Mouse (Mus musculus): Measurements from ENCODE around the gene Tspan8. TPM values are rescaled to one million over a fixed set of nuclear protein-coding genes. Genes with fewer than 3 reads are reported as not detected.
"Not testable (repeated sequence)": the region's sequence is repeated elsewhere in the genome, so short reads cannot be mapped to it uniquely, and the experiment has no call there.

Gene Tspan8
- polyA plus RNA-seq, 1 experiment from 2014 or later: 1.5 TPM

DNA sequence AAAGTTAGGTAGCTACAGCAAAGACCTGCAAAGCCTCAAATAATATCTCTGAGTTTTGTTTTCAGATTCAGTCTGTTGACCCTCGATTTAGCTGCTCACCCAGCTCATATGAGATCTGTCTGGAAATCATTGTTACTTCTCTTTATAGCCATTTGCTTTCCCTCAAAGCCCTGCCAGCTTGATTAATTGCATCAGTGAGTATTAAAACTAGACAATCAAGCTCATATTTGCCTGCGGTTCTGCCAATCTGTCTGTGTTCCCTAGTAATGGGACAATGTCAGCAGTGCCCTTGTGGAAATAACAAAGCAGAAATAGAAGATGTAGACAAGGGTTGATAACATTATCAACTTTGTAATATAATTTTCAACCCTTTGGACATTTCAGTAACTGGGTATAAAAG is 25.8 kb upstream of the Tspan8 start:
- Histone ChIP-seq H3K27ac (ENCODE audit: low read depth, low read length) (no peak overlapping the region), H3K4me2 (replicated peaks; ENCODE audit: low read depth, low read length) (no peak overlapping the region), H3K4me3 (ENCODE audit: low read depth, low read length) (no peak overlapping the region), H3K4me1 (replicated peaks; ENCODE audit: control insufficient read depth, insufficient read depth, low read length) (no peaks in the 10 kb centered on the region), H3K9ac (ENCODE audit: low read depth, low read length) (no peak overlapping the region), H3K27me3 (ENCODE audit: control insufficient read depth, insufficient read depth, low read length) (no peaks in the 10 kb centered on the region), H3K9me3 (ENCODE audit: control insufficient read depth, low read length) (no peaks in the 10 kb centered on the region), H3K36me3 (ENCODE audit: control insufficient read depth, insufficient read depth, low read length) (no peaks in the 10 kb centered on the region)
- WGBS: 68% methylated on average over 2 of the region's 2 CpGs
- ATAC-seq (ENCODE audit: low FRiP score) (no peak), DNase-seq (ENCODE audit: low spot score) (no peak)

DNA sequence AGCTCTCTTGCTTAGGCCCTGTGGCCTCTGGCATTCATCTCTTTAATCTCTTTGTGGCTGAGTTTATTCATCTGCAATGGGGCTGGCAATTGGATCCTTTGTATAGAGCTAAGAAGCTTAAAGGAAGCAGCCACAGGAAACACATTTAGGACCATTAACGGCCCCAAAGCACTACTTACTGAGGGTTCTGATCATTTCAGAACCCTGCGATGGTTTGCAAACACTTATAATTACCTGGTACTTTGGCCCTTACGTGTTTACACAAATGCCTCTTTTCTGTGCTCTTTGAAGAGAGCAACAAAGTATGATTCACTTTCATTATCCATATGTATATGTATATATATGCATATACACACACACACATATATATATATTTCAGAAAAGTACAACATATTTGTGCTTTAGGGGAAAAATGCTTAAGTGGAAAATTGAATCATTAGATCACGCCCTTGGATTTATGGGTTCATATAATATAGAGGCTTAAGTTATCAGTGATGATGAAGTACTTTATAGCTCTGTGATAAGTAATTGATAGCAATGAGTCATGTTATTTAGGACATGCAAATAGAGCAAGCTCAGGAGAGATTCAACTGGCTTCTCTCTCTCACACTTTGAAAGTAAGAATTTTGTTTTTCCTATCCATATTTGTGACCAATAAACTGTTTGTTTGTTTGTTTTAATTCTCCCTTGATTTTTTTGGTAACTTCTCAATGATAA is 20.4 kb upstream of the Tspan8 start:
- no peak overlapping the region for H3K9ac ChIP-seq (ENCODE audit: low read depth, low read length)
- H3K27me3 ChIP-seq (ENCODE audit: control insufficient read depth, insufficient read depth, low read length): no peaks in the 10 kb centered on the region
- H3K4me3 ChIP-seq (ENCODE audit: low read depth, low read length): no peak overlapping the region
- H3K4me2 ChIP-seq (replicated peaks; ENCODE audit: low read depth, low read length): no peak overlapping the region
- H3K4me1 ChIP-seq (replicated peaks; ENCODE audit: control insufficient read depth, insufficient read depth, low read length): no peaks in the 10 kb centered on the region
- H3K27ac ChIP-seq (ENCODE audit: low read depth, low read length): no peak overlapping the region
- DNase-seq (ENCODE audit: low spot score) (no peak), ATAC-seq (ENCODE audit: low FRiP score) (no peak)
- no peaks in the 10 kb centered on the region for H3K9me3 ChIP-seq (ENCODE audit: control insufficient read depth, low read length)
- 76% methylated on average over 4 of the region's 4 CpGs for WGBS
- H3K36me3 ChIP-seq (ENCODE audit: control insufficient read depth, insufficient read depth, low read length): no peaks in the 10 kb centered on the region

DNA sequence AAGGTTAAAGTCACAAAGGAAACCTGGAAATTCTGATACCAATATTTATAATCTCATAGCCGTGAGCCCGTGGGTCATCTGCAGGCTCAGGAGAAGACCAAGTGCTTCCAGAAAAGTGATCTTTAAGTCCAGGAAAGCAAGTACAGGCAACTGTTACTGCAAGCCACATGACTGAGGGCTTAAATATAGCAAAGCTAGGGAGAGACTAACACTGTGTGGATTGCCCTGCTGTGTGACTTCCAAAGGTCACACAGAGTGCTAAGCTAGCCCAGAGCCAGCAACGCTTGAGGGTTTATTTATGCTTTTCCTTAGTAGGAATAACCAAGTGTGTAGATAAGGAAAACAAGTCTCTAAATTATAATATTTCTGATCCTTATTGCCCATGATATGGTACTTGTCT is 15.2 kb upstream of the Tspan8 start:
- no peaks in the 10 kb centered on the region for H3K27me3 ChIP-seq (ENCODE audit: control insufficient read depth, insufficient read depth, low read length)
- no peaks in the 10 kb centered on the region for H3K9me3 ChIP-seq (ENCODE audit: control insufficient read depth, low read length)
- H3K27ac ChIP-seq (ENCODE audit: low read depth, low read length): no peak overlapping the region
- no peak overlapping the region for H3K4me3 ChIP-seq (ENCODE audit: low read depth, low read length)
- no peaks in the 10 kb centered on the region for H3K4me1 ChIP-seq (replicated peaks; ENCODE audit: control insufficient read depth, insufficient read depth, low read length)
- H3K4me2 ChIP-seq (replicated peaks; ENCODE audit: low read depth, low read length): no peak overlapping the region
- ATAC-seq (ENCODE audit: low FRiP score) (no peak), DNase-seq (ENCODE audit: low spot score) (no peak)
- H3K36me3 ChIP-seq (ENCODE audit: control insufficient read depth, insufficient read depth, low read length): no peaks in the 10 kb centered on the region
- WGBS: 86% methylated on average over 3 of the region's 3 CpGs
- no peak overlapping the region for H3K9ac ChIP-seq (ENCODE audit: low read depth, low read length)

DNA sequence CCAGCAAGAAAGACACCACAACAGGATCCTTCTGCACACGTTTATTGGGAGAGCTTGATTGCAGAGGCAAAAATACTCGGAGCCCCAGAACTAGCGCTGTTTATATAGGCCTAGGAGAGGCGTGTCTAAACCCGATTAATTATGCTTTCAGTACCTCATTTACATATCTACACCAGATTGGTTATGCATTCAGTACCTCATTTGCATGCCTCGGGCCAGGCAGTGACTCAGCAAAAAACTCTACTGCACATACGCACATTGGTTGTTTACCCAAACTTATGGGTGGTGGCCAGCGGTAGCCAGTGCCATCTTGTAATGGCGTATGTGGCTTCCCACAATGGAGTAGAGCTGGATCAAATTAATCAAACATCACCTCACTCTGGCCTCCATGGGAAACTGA is 13.6 kb upstream of the Tspan8 start:
- H3K4me1 ChIP-seq (replicated peaks; ENCODE audit: control insufficient read depth, insufficient read depth, low read length); H3K9me3 ChIP-seq (ENCODE audit: control insufficient read depth, low read length); H3K4me2 ChIP-seq (replicated peaks; ENCODE audit: low read depth, low read length); H3K27me3 ChIP-seq (ENCODE audit: control insufficient read depth, insufficient read depth, low read length); H3K36me3 ChIP-seq (ENCODE audit: control insufficient read depth, insufficient read depth, low read length); ATAC-seq (ENCODE audit: low FRiP score); H3K4me3 ChIP-seq (ENCODE audit: low read depth, low read length); DNase-seq (ENCODE audit: low spot score); H3K9ac ChIP-seq (ENCODE audit: low read depth, low read length); H3K27ac ChIP-seq (ENCODE audit: low read depth, low read length): not testable (repeated sequence)
- WGBS: 95% methylated on average over 9 of the region's 9 CpGs

DNA sequence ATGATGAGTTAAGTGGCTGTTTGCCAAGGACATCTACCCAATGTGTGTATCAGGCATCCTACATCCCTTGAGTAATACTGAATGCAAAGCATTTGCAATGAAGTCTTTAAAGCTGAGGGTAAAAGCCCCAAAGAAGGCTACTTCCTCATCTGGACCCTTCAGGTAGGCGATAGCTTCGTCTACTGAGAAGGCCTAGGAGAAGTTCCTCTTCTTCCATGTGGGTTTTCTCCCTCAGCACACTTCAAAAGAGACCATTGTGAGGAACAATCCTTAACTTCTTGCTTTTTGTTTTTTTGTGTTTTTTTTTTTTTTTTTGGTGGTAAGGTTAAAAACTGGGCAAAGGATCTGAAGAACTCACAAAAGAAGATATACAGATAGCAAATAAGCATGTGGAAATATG is 12.9 kb upstream of the Tspan8 start:
- ATAC-seq (ENCODE audit: low FRiP score) (no peak), DNase-seq (ENCODE audit: low spot score) (no peak)
- no peak overlapping the region for H3K4me2 ChIP-seq (replicated peaks; ENCODE audit: low read depth, low read length)
- no peaks in the 10 kb centered on the region for H3K36me3 ChIP-seq (ENCODE audit: control insufficient read depth, insufficient read depth, low read length)
- H3K27me3 ChIP-seq (ENCODE audit: control insufficient read depth, insufficient read depth, low read length): no peaks in the 10 kb centered on the region
- H3K27ac ChIP-seq (ENCODE audit: low read depth, low read length): no peak overlapping the region
- no peak overlapping the region for H3K9ac ChIP-seq (ENCODE audit: low read depth, low read length)
- 95% methylated on average over 2 of the region's 2 CpGs for WGBS
- H3K9me3 ChIP-seq (ENCODE audit: control insufficient read depth, low read length): no peaks in the 10 kb centered on the region
- no peaks in the 10 kb centered on the region for H3K4me1 ChIP-seq (replicated peaks; ENCODE audit: control insufficient read depth, insufficient read depth, low read length)
- no peak overlapping the region for H3K4me3 ChIP-seq (ENCODE audit: low read depth, low read length)

DNA sequence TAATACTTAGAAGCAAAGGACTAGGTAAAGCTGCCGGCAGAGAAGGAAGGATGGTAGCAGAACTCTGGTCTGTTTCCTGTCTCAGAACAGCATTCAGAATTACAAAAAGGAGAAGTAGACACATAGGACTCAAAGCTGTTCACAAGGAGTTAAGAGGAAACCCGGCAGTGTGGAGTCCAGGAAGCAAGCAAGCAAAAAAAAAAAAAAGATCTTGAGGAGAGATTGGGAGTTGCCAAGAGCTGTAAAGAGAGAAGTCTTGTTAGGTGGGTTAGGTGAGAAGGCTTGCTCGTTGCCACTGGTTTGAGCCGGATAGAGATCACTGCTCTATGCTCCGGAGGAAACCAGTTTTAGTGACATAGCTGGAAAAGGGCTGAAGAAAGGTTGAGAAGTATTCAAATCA is 10.6 kb upstream of the Tspan8 start:
- Histone ChIP-seq H3K27me3 (ENCODE audit: control insufficient read depth, insufficient read depth, low read length) (no peaks in the 10 kb centered on the region), H3K27ac (ENCODE audit: low read depth, low read length) (no peak overlapping the region), H3K4me1 (replicated peaks; ENCODE audit: control insufficient read depth, insufficient read depth, low read length) (no peaks in the 10 kb centered on the region), H3K9ac (ENCODE audit: low read depth, low read length) (no peak overlapping the region), H3K4me2 (replicated peaks; ENCODE audit: low read depth, low read length) (no peak overlapping the region), H3K9me3 (ENCODE audit: control insufficient read depth, low read length) (no peaks in the 10 kb centered on the region), H3K4me3 (ENCODE audit: low read depth, low read length) (no peak overlapping the region), H3K36me3 (ENCODE audit: control insufficient read depth, insufficient read depth, low read length) (no peaks in the 10 kb centered on the region)
- DNase-seq (ENCODE audit: low spot score) (no peak), ATAC-seq (ENCODE audit: low FRiP score) (no peak)
- 88% methylated on average over 5 of the region's 5 CpGs for WGBS

DNA sequence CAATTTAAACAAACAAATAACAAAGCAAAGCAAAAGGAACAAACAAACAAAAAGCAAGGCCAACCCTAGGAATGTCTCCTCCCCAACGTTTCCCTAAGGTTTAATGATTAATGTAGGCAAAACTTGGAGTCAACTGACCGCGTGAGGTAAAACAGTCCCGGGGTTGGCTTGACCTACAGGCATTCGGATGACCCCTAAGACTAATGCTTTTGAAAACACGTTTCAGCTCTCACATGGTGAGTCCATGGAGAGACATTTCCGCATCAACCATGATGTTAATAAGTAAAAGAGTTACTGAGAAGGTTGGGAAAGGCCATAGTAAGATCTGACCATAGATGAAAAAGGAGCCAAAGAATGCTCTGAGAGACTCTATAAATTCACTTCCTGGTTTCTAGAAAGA is 7.5 kb upstream of the Tspan8 start:
- 72% methylated on average over 7 of the region's 7 CpGs for WGBS
- ATAC-seq (ENCODE audit: low FRiP score) (no peak), DNase-seq (ENCODE audit: low spot score) (no peak)
- H3K9ac ChIP-seq (ENCODE audit: low read depth, low read length): no peak overlapping the region
- no peak overlapping the region for H3K27ac ChIP-seq (ENCODE audit: low read depth, low read length)
- H3K27me3 ChIP-seq (ENCODE audit: control insufficient read depth, insufficient read depth, low read length): no peaks in the 10 kb centered on the region
- no peak overlapping the region for H3K4me2 ChIP-seq (replicated peaks; ENCODE audit: low read depth, low read length)
- H3K4me1 ChIP-seq (replicated peaks; ENCODE audit: control insufficient read depth, insufficient read depth, low read length): no peaks in the 10 kb centered on the region
- H3K4me3 ChIP-seq (ENCODE audit: low read depth, low read length): no peak overlapping the region
- H3K9me3 ChIP-seq (ENCODE audit: control insufficient read depth, low read length): no peaks in the 10 kb centered on the region
- H3K36me3 ChIP-seq (ENCODE audit: control insufficient read depth, insufficient read depth, low read length): no peaks in the 10 kb centered on the region

DNA sequence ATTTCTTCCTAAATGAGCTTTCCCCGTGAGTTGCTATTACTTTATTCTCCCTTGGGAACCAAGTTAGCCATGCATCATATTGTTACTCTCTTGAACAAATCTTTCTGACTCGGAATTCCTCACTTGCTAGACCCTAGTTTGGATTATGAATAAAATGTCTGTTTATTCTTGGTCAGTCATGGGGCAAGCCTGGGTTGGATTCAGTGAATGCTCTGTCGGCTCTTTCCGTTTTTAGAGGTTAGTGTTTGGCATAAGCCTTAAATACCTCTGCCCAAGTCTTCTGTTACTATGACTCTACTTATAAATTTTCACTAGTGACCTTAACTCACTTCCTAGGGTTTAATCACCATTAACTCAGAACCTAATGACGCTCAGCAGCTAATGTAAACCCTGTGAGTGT is 5.1 kb upstream of the Tspan8 start:
- no peak overlapping the region for H3K27ac ChIP-seq (ENCODE audit: low read depth, low read length)
- ATAC-seq (ENCODE audit: low FRiP score) (no peak), DNase-seq (ENCODE audit: low spot score) (no peak)
- no peaks in the 10 kb centered on the region for H3K9me3 ChIP-seq (ENCODE audit: control insufficient read depth, low read length)
- no peak overlapping the region for H3K9ac ChIP-seq (ENCODE audit: low read depth, low read length)
- H3K4me1 ChIP-seq (replicated peaks; ENCODE audit: control insufficient read depth, insufficient read depth, low read length): no peaks in the 10 kb centered on the region
- 62% methylated on average over 5 of the region's 5 CpGs for WGBS
- H3K4me3 ChIP-seq (ENCODE audit: low read depth, low read length): no peak overlapping the region
- H3K36me3 ChIP-seq (ENCODE audit: control insufficient read depth, insufficient read depth, low read length): no peaks in the 10 kb centered on the region
- H3K4me2 ChIP-seq (replicated peaks; ENCODE audit: low read depth, low read length): no peak overlapping the region
- H3K27me3 ChIP-seq (ENCODE audit: control insufficient read depth, insufficient read depth, low read length): no peaks in the 10 kb centered on the region

DNA sequence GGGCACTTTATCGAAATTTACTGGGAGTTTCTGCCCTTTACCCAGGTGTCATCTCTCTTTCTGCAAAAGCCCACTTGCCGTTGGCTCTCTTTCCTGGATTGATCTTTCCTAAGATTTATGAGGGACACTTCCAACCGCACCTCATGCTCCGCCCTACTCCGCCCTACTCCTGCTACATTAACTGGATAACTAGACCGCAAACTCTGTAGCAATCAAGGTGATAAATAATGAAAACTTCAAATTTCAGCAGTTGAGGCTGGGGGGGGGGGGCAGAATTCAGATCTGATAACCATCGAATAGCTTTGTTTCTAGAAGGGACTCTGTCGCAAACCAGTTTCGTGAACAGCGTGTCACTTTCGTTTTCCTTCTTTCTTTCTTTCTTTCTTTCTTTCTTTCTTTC is 1.8 kb upstream of the Tspan8 start:
- ATAC-seq (ENCODE audit: low FRiP score) (no peak), DNase-seq (ENCODE audit: low spot score) (no peak)
- Histone ChIP-seq H3K4me1 (replicated peaks; ENCODE audit: control insufficient read depth, insufficient read depth, low read length) (no peaks in the 10 kb centered on the region), H3K9ac (ENCODE audit: low read depth, low read length) (no peak overlapping the region), H3K9me3 (ENCODE audit: control insufficient read depth, low read length) (no peaks in the 10 kb centered on the region), H3K27me3 (ENCODE audit: control insufficient read depth, insufficient read depth, low read length) (no peaks in the 10 kb centered on the region), H3K4me2 (replicated peaks; ENCODE audit: low read depth, low read length) (no peak overlapping the region), H3K27ac (ENCODE audit: low read depth, low read length) (no peak overlapping the region), H3K4me3 (ENCODE audit: low read depth, low read length) (no peak overlapping the region), H3K36me3 (ENCODE audit: control insufficient read depth, insufficient read depth, low read length) (no peaks in the 10 kb centered on the region)
- 91% methylated on average over 11 of the region's 11 CpGs for WGBS

Data from hindbrain, embryonic 11.5 days (tissue).